Mouse (Mus musculus) embryonic facial prominence, embryonic 15.5 days (tissue): ENCODE data around the gene Map3k3. TPM values are rescaled to one million over a fixed set of nuclear protein-coding genes. Genes with fewer than 3 reads are reported as not detected.
A peak's percentile ranks its signal among the peaks of the same experiment; 100 is the strongest.

Source experiments
- ATAC-seq: fragments of 200-750 bp; cut with Nextera tagmentation; 2 replicates; pipeline ENCODE4 v1.8.0; 2017; ENCODE audit warnings: low read depth, moderate TSS enrichment; ENCODE audit not compliant: insufficient number of reproducible peaks, low FRiP score, low TSS enrichment
- H3K27ac ChIP-seq: fragments of 300-500 bp; sonication (generic); replicated peaks from 2 replicates; pipeline ENCODE4 v1.5.1; 2015; ENCODE audit warnings: mild to moderate bottlenecking, inconsistent platforms
- H3K27me3 ChIP-seq: fragments of 300-500 bp; sonication (generic); 2 replicates; pipeline ENCODE4 v1.6.1; 2015; ENCODE audit warnings: inconsistent platforms
- H3K36me3 ChIP-seq: fragments of 300-500 bp; sonication (generic); 2 replicates; pipeline ENCODE4 v1.6.1; 2015; ENCODE audit warnings: mild to moderate bottlenecking, inconsistent platforms
- H3K4me1 ChIP-seq: fragments of 300-500 bp; sonication (generic); 2 replicates; pipeline ENCODE4 v1.6.1; 2015; ENCODE audit warnings: inconsistent platforms
- H3K4me2 ChIP-seq: fragments of 300-500 bp; sonication (generic); replicated peaks from 2 replicates; pipeline ENCODE4 v1.6.1; 2015; ENCODE audit warnings: mild to moderate bottlenecking, inconsistent platforms
- H3K4me3 ChIP-seq: fragments of 300-500 bp; sonication (generic); replicated peaks from 2 replicates; pipeline ENCODE4 v1.5.1; 2015; ENCODE audit warnings: mild to moderate bottlenecking, inconsistent platforms
- H3K9ac ChIP-seq: fragments of 300-500 bp; sonication (generic); 2 replicates; pipeline ENCODE4 v1.6.1; 2015; ENCODE audit warnings: inconsistent platforms
- H3K9me3 ChIP-seq: fragments of 300-500 bp; sonication (generic); replicated peaks from 2 replicates; pipeline ENCODE4 v1.6.1; 2016; ENCODE audit warnings: inconsistent platforms
- WGBS: fragments of 180-500 bp; shearing (Covaris S2); methylation state at CpG from one replicate; pipeline ENCODE4 v1.1.7; 2015; 5-methylcytosine and 5-hydroxymethylcytosine counted together
- polyA plus RNA-seq: library from polyadenylated mRNA; unstranded; fragments of >200 nt; fragmentation: Nextera tagmentation; extraction: Ambion mirVana; gene quantifications from 2 replicates; pipeline ENCODE4 v1.2.1, GENCODE M21; 2015

The Map3k3 gene
- polyA plus RNA-seq, 1 experiment from 2014 or later, result 27.5 TPM

DNA sequence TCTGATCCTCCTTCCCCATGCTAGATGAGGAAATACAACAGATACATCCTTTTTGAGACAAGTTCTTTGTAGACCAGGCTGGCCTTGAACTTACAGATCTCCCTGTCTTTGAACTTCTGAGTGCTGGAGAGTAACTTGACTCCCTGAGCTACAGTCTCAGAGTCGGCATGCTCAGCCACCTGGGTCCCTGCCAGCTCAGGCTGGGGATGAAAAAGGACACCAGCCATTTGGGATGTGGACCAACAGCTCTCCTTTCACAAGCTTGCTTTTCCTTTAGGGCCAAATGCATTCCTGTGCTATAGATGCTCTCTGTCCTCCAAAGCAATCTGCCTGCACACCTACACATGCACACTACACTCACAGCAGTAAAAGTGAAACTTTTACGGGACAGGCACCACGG, 90.7 kb downstream of the Map3k3 start:
- WGBS, result 55% methylated on average over 3 of the region's 3 CpGs
- Histone ChIP-seq H3K27ac (no peak overlapping the region), H3K4me3 (no peak overlapping the region), H3K36me3 (peaks cover 17% of the 10 kb centered on the region), H3K9me3 (no peaks in the 10 kb centered on the region), H3K27me3 (no peaks in the 10 kb centered on the region), H3K4me1 (peaks cover 16% of the 10 kb centered on the region), H3K9ac (no peak overlapping the region), H3K4me2 (no peak overlapping the region)
- ATAC-seq, result no peak

DNA sequence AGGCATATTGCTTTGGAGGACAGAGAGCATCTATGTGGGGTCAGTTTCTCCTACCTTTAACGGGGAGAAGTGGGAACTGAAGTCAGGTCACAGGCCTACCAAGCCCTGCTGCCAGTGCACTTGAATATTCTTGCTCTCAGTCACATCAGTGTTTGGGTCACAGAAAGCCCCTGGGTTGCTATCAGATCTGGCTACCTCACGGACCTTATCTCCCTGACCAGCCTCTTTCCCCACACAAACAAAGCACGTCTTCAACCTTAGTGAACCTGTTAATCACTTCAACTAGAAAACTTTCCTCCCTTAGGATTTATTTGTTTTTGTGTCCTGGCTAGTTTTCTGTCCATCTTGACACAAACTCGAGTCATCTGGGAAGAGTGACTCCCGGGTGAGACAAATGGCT, 92.0 kb downstream of the Map3k3 start:
- Histone ChIP-seq H3K27me3 (no peaks in the 10 kb centered on the region), H3K4me2 (no peak overlapping the region), H3K4me3 (no peak overlapping the region), H3K9ac (no peak overlapping the region), H3K27ac (no peak overlapping the region), H3K4me1 (peaks cover 18% of the 10 kb centered on the region), H3K9me3 (no peaks in the 10 kb centered on the region), H3K36me3 (peaks cover 6% of the 10 kb centered on the region)
- 88% methylated on average over 5 of the region's 5 CpGs for whole genome bisulfite sequencing
- ATAC-seq, result no peak

DNA sequence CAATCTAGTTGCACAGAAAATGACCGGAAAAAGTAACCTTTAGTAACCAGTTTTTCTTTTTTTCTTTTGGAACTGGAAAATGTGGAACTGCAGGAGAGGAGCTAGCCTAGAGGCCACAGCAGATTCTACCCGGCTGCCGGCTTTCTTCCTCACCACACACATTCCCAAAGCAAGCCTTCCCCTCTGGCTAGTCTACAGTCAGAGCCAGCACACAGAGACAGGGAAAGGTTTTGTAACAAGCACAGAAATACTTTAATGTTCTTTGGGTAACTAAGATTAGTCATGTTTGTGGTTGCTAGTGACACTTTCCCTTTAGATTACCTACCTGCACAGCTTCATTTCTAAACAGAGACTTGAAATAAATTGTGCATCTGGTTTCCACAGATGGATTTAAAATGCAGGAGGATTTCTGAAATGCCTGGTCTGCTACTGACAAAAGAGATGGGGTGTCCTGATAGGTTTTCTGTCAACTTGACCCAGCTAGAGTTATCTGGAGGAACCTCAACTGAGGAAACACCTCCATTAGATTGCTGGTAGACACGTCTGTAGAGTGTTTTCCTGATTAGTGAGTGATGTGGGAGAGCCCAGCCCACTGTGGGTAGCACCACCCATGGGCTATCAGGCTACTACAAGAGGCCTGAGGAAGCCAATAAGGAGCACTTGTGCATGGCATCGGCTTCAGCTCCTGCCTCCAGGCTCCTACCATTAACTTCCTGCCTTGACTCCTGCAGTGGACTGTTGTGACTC, 93.8 kb downstream of the Map3k3 start:
- no peak overlapping the region; the same call in 1 of the 2 replicates for H3K27ac ChIP-seq
- WGBS, result 49% methylated on average over 5 of the region's 5 CpGs
- H3K4me1 ChIP-seq, result peaks cover 18% of the 10 kb centered on the region
- ATAC-seq, result no peak
- H3K4me2 ChIP-seq, result no peak overlapping the region
- H3K36me3 ChIP-seq, result no peaks in the 10 kb centered on the region
- no peak overlapping the region for H3K4me3 ChIP-seq
- no peaks in the 10 kb centered on the region for H3K9me3 ChIP-seq
- H3K9ac ChIP-seq, result no peak overlapping the region
- no peaks in the 10 kb centered on the region for H3K27me3 ChIP-seq

DNA sequence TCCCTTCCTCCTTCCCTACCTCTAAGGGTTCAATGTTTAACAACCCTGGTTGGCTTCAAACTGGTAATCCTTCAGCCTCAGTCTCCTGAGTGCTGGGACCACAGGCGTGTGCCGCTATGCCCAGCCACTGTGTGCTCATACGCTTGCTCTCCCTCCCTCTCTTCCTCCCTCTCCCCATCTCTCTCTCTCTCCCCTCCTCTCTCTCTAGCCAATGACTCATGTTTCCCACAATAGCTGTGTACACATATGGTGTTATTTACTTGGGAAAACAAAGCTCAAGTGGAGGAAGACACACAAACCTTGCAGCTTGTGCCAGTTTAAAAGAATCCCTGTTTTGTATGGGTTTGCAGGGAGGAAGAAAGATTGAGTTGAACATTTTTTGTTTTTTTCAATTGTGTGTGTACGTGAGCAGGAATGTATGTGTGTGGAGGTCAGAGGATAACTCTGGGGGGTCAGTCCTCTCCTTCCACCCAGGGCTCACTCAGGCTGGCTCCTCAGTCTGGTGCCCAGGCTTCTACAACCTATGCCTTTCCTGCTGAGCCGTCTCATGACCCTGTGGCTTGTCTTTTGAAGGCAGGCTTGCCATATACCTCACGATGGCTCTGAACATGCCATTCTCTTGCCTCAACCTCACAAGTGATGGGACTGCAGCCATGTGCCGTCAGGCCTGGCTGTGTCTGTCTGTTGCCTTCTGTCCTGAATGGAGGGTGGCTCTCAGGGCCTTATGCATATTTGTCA, 95.5 kb downstream of the Map3k3 start:
- Histone ChIP-seq H3K9ac (no peak overlapping the region), H3K4me3 (no peak overlapping the region)
- peak; percentile 84; the same call in 1 of the 2 replicates for ATAC-seq

DNA sequence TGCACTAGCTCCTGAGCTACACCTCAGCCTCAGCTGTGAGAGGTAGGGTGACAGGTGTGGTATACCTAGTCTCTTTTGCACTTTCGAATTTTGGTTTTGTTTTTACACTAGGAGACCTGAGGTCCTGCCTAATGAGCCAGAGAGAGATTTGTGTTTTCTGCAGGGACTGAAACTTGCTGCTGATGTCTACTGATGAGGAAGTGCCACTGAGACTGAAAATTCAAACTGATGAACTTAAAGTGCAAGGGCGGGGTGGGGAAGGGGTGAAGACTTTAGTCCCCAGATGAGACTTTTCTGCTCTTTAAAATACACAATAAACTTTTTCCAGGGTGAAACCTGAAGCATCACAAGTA, 96.0 kb downstream of the Map3k3 start:
- no peak overlapping the region for H3K4me2 ChIP-seq
- ATAC-seq, result no peak
- peaks cover 18% of the 10 kb centered on the region for H3K4me1 ChIP-seq
- H3K4me3 ChIP-seq, result no peak overlapping the region
- H3K9ac ChIP-seq, result no peak overlapping the region
- H3K36me3 ChIP-seq, result peaks cover 11% of the 10 kb centered on the region
- peak overlapping the region; percentile 88 for H3K27ac ChIP-seq
- WGBS, result 87% methylated on average over 2 of the region's 2 CpGs
- H3K9me3 ChIP-seq, result no peaks in the 10 kb centered on the region
- H3K27me3 ChIP-seq, result no peaks in the 10 kb centered on the region

More for the DNA sequence above, 95.5 kb downstream of the Map3k3 start:
- H3K9me3 ChIP-seq, result no peaks in the 10 kb centered on the region
- peaks cover 18% of the 10 kb centered on the region for H3K4me1 ChIP-seq
- no peaks in the 10 kb centered on the region for H3K27me3 ChIP-seq
- H3K27ac ChIP-seq, result peak overlapping the region; percentile 88
- peaks cover 6% of the 10 kb centered on the region for H3K36me3 ChIP-seq
- H3K4me2 ChIP-seq, result no peak overlapping the region
- 33% methylated on average over 7 of the region's 7 CpGs for WGBS

DNA sequence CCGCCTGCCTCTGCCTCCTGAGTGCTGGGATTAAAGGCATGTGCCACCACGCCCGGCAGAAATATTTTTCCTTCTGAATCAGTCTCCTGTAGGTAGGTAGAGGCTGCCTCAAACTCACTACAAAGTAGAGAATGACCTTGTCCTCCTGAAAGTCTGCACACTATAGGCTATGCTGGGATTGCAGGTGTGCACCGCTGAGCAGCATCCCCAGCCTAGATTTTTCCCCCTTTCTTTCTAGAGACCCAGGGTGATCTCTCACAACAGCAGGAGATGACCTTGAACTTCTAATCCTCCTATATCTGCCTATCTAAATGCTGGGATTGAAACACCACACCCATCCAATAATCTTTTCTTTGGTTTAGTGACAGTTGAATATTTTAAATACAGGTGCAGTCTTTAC, 102.9 kb downstream of the Map3k3 start:
- H3K4me1 ChIP-seq, result peaks cover 3% of the 10 kb centered on the region; the same call in 1 of the 2 replicates
- no peak overlapping the region for H3K27ac ChIP-seq
- H3K36me3 ChIP-seq, result peaks cover 18% of the 10 kb centered on the region
- H3K27me3 ChIP-seq, result no peaks in the 10 kb centered on the region
- no peak overlapping the region for H3K9ac ChIP-seq
- ATAC-seq, result no peak
- H3K9me3 ChIP-seq, result no peaks in the 10 kb centered on the region
- no peak overlapping the region for H3K4me2 ChIP-seq
- H3K4me3 ChIP-seq, result no peak overlapping the region
- 94% methylated on average over 4 of the region's 4 CpGs for WGBS

DNA sequence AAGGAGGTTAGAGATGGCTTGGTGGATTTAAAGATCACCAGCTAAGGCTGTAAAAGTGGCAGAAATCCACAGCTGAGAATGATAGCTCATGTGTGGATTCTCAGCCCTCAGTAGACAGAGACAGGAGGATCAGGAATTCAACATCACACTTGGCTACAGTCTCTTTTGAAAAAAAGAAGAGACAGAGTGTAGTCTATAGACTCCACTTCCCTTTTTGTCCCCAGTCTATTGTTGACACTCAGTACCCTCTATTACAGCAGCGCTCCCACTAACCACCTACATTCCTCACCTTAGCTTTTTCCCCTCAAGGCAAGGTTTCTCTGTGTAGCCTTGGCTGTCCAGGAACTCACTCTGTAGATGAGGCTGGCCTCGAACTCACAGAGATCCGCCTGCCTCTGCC, 107.3 kb downstream of the Map3k3 start:
- no peak overlapping the region for H3K9ac ChIP-seq
- H3K4me2 ChIP-seq, result no peak overlapping the region
- H3K9me3 ChIP-seq, result no peaks in the 10 kb centered on the region
- no peak overlapping the region for H3K4me3 ChIP-seq
- peaks cover 2% of the 10 kb centered on the region; the same call in 1 of the 2 replicates for H3K36me3 ChIP-seq
- H3K4me1 ChIP-seq, result peaks cover 12% of the 10 kb centered on the region; the same call in 1 of the 2 replicates
- H3K27me3 ChIP-seq, result no peaks in the 10 kb centered on the region
- 96% methylated on average over 3 of the region's 3 CpGs for WGBS
- H3K27ac ChIP-seq, result no peak overlapping the region
- no peak for ATAC-seq

DNA sequence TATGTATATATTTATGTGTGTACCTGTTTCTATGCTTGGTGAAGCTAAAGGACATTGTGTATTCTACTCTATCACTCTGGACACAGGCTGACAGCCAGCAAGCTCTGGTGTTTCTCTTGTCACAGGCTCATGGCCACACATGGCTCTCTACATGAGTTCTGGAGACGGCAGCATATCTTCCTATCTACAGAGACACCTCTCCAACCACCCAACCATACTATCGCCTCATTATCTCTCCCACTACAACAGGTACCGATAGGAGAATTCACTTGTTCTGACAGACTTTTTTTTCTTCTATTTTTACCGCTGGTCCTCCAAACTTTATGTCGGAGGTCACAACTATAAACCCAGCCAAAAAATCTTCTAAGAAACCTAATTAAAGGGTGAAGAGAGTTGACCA, 107.8 kb downstream of the Map3k3 start:
- Histone ChIP-seq H3K4me2 (peak overlapping the region; percentile 52), H3K4me1 (peaks cover 12% of the 10 kb centered on the region; the same call in 1 of the 2 replicates), H3K9me3 (no peaks in the 10 kb centered on the region), H3K27ac (no peak overlapping the region), H3K9ac (no peak overlapping the region), H3K36me3 (peaks cover 5% of the 10 kb centered on the region), H3K27me3 (no peaks in the 10 kb centered on the region), H3K4me3 (peak overlapping the region; percentile 83)
- ATAC-seq, result no peak
- 81% methylated on average over 5 of the region's 5 CpGs for WGBS

DNA sequence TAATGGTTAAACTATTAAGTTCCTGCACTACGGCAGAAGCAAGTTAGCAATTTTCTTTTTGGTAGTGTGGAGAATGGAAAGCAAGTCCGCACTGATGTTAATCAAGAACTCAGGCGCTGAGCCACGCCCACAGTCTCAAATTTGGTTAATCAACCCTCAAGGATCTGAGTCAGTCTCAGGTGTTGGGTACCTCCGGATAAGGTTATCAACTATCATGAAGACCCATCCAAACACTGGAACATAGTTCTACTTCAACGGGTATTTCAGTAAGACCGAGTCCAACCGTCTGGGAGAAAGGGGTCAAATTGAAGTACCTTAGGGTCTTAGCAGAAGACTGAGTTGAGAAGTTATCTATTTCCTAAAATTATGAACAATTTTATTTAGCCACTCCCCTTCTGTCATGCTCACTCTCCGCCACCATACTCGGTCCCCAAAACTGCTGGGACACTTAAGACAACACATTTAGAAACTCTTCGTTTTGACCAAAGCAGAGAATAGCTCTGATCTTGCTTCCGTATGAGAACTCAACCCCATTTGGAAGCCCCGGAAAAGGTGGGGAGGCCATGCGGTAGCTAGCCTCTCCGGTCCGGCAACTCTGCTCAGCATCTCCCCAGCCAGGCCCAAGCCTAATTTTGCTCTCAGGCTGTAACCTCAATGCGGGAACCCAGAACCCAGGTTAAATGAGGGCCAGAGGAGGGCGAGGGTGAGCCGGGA, 108.4 kb downstream of the Map3k3 start:
- H3K9me3 ChIP-seq, result no peaks in the 10 kb centered on the region
- peak overlapping the region; percentile 80 for H3K9ac ChIP-seq
- H3K4me2 ChIP-seq, result peak overlapping the region; percentile 52
- no peaks in the 10 kb centered on the region for H3K27me3 ChIP-seq
- H3K36me3 ChIP-seq, result peaks cover 11% of the 10 kb centered on the region
- no peak; the same call in 1 of the 2 replicates for ATAC-seq
- H3K4me1 ChIP-seq, result peaks cover 12% of the 10 kb centered on the region; the same call in 1 of the 2 replicates
- H3K27ac ChIP-seq, result peak overlapping the region; percentile 95
- WGBS, result 7% methylated on average over 19 of the region's 19 CpGs
- peak overlapping the region; percentile 83 for H3K4me3 ChIP-seq

DNA sequence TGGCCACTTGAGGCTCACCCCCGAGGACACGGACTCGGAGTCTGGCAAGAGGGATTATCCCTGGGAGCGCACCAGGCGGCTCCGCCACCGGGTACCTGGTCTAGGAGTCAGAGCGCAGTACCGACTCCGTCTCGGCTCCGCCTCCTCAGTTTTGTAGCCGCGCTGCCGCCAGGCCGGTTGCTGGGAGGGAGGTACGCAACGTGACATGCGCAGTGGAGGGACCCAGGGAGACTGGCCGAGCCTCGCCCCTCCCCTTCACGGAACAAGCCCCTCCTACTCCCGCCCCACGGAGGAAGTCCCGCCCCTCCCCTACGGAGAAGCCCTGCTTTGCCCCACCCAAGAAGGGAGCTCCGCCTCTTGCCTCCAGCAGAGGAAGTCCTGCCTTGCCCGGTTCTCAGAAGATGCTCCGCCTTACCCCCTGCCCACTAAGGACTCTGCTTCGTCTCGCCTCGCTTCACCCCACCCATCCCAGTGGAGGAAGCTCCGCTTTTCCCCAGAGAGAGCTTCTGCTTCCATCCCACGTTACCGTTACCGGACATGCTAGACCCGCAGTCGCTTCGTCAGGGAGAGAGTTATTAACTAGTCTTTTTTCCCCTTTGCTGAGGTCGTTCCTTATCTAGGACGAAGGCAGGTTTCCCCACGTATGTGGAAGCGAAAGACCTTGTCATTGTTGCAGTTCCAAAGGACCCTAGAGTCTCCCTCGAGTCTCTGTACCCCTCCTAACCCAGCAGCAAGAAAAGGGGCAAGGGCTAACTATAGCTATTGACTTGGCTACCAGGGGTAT, 109.2 kb downstream of the Map3k3 start:
- H3K9ac ChIP-seq, result peak overlapping the region; percentile 80
- H3K27ac ChIP-seq, result peak overlapping the region; percentile 95

More for the DNA sequence above, 109.2 kb downstream of the Map3k3 start:
- Histone ChIP-seq H3K36me3 (peaks cover 18% of the 10 kb centered on the region), H3K27me3 (no peaks in the 10 kb centered on the region), H3K4me3 (peak overlapping the region; percentile 83), H3K9me3 (no peaks in the 10 kb centered on the region), H3K4me1 (peaks cover 12% of the 10 kb centered on the region; the same call in 1 of the 2 replicates), H3K4me2 (peak overlapping the region; percentile 52)
- under 1% methylated on average over 44 of the region's 44 CpGs for WGBS
- ATAC-seq, result peak; percentile 97
